Mouse (Mus musculus): ENCODE measurements around the gene Col4a1.

Gene Col4a1

DNA sequence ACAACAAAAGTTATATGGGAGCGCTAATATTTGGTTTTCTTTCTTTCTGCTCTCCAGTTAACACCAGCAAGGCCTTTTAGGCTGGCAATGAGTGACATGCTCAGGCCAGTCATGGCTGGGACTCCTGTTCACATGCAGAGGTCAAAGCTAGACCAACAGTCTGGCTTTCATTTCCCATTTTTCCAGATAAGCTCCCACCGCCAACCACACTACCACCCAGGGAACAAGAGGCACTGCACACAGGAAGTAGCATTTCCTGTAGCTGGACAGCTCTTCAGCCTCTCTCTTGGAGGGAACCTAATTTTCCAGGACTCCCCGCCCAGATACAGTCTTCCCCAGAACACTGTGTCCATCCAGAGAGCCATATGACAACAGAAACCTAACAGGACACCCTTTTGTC is 132.8 kb downstream of the Col4a1 start:
- DNase-seq (ENCODE audit: low spot score), result no peak

DNA sequence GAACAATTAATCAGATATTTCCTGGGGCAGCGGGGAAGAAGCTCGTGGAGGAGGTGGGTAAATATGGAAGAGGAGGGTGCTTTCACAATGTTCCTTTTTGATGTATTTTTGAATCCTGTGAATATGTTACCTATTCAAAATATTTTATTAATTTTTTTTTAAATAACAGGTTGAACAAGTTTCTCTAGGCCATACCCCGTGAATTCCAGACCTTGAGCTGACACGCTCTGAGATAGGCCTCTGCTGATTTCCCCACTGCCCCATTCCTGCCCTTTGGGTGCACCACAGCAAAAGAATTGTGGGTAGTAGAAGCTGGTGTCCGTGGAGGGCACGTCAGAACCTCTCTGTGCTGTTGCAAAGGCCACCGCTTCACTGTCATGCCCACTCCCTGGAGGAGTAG is 136.2 kb downstream of the Col4a1 start:
- no peak for DNase-seq (ENCODE audit: low spot score)

DNA sequence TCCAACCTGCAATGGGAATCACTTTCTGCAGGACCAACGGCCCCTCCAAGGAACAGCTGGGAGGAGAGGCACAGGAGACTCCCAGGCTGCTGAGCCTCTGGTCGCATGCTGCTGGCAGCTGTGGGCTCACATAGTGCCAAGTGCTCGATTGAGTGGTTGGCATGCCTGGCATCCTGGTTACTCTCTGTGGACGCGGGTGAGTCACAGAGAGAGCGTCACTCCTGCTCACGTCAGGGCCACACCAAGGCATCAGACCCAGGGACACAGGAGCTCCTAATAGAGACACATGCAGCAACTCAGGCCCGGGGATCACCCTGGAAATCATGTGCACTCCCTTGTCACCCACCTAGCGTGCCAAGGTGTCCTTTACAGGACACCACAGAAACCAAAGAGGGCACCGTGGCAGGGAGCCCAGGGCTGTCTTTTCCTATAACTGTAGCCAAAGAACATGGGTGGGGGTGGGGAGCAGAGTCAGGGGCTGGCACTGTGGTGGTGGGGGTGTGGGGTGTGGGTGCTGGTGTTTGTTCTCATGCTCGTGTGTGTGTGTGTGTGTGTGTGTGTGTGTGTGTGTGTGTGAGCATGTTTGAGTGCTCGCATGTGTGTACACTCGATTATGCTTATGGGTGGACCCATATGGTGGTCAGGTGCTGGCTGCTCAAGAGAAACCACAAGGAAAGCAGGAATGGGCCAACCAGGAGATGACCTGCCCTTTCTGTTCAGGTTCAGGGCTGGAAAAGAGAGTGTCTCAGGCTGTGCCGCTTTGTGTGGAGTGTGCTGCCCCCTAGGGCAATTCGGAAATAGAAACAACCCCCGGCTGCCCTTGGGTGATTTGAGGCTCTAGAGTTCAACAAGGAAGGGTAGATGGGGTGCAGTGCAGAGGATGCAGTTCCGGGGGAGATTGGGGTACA is 139.1 kb downstream of the Col4a1 start:
- peak; percentile 25 for DNase-seq (ENCODE audit: low spot score)

DNA sequence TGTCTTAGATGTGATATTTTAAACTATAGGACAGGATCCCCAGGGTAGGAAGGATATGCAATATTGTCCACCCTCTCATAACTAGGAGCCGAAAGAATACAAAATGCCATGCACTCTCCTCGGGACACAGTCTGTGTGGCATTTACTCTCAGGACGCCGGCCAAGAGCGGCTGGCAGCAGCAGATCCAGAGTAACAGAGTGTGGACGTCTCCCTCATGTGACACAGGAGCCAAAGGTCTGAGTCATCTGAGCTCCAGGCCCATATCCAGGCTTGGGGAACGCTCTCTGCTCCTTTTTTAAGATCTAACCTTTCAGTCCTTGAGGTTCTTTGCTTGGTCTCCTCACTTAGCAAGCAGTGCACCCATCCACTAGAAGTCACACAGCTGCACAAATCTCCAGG is 141.1 kb downstream of the Col4a1 start:
- DNase-seq (ENCODE audit: low spot score), result no peak

DNA sequence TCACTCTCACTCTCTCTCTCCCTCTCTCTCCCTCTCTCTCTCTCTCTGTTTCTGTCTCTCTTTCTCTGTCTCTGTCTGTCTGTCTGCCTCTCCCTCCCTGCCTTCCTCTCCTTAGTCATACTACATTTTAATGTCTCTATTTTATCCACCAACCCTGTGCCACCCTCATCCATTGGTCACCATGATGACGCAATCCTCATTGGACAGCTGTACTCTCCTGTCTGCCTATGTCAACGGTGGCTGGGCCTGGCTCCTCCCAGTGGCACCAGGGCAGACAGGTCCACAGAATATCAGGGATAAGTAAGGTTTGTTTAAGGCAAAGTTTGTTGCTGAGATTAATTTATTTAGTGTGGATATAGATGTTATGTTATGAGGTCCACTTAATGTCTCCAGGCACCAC is 143.2 kb downstream of the Col4a1 start:
- no peak for DNase-seq (ENCODE audit: low spot score)

DNA sequence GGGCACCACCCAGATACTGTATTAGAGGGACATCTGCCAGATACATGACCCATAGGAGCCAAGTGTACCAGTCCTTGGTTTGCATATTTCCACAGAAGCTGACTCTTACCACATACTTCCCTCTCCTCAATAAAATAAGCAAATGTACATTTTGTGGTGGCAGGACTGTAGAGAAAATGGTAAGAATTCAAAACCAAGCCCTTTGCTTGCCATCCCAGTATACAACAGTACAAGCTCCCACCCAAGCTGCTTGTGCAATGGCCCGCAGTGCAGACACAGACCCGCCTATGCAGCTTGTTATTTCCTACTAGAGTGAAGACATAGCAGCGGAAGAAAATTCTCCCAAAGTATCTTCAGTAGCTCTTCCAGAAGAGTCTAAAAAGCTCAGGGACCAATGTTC is 143.8 kb downstream of the Col4a1 start:
- no peak for DNase-seq (ENCODE audit: low spot score)

DNA sequence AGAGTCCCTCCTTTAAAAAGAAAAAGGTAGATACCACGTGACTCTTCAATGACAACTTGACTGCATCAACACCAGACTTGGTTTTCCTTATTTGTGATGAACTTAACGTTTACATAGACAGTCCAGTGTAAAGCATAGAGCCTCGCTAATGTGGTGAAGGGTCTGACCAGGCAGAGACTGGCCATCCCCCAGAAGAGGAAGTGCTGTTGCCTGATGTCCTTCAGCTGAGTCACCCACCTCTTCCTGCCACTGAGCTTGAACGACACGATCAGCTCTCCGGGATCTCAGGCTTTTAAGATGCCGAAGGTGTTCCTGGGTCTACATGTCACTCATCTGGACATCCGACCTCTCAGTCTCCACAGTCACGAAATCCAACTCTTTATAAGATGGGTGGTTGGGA is 144.7 kb downstream of the Col4a1 start:
- no peak for DNase-seq (ENCODE audit: low spot score)

DNA sequence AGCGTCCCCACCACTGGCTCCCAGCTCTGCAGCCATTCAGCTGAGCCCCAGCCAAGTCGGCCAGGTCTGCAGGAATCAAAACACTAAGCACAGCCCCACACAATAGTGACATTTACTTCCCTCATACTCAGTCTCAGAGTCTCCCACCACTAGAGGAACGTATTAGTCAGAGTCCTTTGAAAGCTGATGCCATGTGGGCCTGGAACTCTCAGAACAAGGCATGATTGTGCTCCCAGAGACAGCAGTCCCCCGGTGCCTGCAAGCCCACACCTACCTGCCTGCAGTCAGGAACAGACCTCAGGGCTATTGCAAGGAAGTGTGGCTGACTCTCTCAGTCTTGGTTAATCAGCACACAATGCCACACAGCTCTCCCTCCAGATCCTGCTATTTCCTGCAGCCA is 147.0 kb downstream of the Col4a1 start:
- no peak for DNase-seq (ENCODE audit: low spot score)

DNA sequence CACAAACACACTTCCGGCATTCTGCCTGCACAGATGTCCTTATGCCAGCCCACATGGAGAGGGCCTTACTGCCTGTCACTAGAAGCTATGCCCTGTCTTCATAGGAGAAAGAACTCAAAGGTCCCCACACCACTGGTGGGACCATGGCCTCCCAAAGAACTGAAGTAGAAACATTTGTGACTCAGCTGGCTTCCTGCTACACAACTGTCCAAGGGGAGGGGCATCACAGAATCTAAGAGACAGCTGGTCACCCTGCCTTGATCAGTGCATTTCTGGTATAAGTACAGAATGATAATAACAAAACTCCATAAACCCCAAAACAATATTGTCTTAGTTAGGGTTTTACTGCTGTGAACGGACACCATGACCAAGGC is 156.3 kb downstream of the Col4a1 start:
- DNase-seq (ENCODE audit: low spot score), result no peak

DNA sequence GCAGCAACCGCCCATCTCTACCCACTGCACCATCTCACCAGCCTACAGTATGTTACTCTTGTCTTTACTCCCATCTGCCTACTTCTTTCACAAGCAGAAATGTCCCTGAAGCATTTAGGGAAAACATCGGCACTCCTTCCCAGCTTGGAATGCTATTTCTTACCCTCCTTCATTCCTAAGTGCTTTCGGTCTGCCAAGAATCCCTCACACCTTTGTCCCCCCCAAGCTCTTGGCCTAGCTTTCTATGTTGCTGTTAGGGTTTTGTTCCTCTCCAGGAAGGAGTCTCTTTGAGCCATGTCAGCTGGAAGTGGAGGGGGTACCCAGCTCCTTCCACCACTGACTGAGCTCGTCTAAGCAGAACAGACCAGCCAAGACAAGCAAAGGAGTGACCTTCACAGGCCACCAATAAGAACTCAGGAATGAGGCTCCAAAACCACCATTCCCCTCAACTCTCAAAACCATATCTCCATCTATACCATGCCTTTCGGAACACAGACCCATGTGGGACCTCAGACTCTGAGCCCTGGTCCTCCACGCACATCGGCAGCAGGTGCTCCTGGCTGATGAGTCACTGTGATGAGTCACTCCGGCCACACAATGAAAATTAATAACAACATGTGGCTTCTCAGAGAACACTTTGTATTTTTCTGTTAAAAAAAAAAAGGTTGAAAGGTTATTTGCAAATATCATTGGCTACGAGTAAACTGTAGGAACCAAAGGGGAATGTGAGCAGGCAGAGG is 156.9 kb downstream of the Col4a1 start:
- no peak for DNase-seq (ENCODE audit: low spot score)

DNA sequence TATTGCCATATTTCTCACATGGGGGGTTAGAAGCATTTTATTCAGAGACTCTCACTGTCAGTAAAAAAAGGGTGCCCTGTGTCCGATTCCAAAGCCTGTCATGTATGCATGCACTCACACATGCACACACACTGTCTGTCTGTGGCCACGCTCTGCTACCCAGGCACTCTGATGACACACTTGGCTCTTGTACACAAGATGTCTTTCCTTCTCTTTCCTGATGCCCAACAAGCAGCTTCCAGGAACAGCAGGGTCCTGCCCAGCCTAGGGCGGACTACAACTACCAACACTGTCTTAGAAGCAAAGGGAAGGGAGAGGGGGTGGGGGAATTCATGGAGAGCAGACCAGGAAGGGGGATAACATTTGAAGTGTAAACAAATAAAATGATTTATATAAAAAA is 162.4 kb downstream of the Col4a1 start:
- no peak for DNase-seq (ENCODE audit: low spot score)

DNA sequence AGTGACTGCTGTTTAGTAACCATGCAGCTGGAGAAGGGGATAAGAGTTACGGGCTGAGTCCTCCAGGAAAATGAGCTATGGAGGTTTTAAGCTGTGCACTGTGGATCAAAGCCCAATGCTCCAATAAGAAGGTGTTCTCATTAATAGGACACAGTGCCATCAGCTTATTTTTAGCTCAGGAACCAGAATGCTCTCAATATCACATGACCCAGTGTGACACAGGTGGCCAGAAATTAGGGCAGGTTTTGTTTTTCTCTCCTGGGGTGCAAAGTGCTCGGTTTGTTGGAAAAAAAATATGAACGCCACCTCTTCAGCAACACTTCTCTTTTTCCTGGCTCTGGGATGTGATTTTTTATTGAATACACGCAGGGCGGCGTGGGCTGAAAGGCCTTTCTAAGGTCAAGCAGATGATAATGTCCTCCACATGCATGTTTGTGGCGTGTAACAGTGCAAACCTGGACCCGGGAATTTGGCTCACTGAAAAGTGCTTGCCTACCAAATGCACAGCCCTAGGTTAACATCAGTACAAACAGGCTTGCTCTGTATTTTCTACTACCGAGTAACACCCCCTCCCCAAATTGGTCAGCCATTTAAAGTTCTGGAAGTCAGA is 163.3 kb downstream of the Col4a1 start:
- DNase-seq (ENCODE audit: low spot score), result no peak

DNA sequence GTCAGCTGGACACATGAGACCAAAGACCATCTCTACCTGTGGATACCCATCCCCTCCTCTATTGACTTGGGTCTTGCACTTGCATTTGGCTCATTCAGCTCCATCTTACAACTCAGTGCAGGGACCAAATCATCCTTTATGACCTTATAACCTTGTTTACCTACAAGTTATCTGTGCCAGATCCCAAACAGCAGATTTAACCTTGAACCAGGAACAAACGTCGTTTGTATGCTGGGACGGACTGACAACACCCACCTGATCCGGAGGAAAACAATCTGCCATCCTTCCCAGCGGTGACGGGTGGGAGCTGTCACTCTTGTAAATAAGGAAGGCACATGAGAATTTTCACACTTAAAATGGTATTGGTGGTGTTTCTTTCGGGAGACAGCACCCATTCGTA is 163.8 kb downstream of the Col4a1 start:
- DNase-seq (ENCODE audit: low spot score), result no peak

Measured in ovary, adult 18-20 months (tissue).